Mouse (Mus musculus) forebrain, embryonic 12.5 days (tissue): Measurements from ENCODE around the gene Sectm1a. TPM values are rescaled to one million over a fixed set of nuclear protein-coding genes. Genes with fewer than 3 reads are reported as not detected.
"Not testable (repeated sequence)": the region's sequence is repeated elsewhere in the genome, so short reads cannot be mapped to it uniquely, and the experiment has no call there.

Source experiments
- ATAC-seq: fragments of 200-750 bp; cut with Nextera tagmentation; 2 replicates; pipeline ENCODE4 v1.8.0; 2017; ENCODE audit warnings: moderate TSS enrichment; ENCODE audit not compliant: low FRiP score
- H3K27ac ChIP-seq: fragments of 300-500 bp; sonication (generic); 2 replicates; pipeline ENCODE4 v1.5.1; 2016; ENCODE audit warnings: mild to moderate bottlenecking
- H3K27me3 ChIP-seq: fragments of 300-500 bp; sonication (generic); 2 replicates; pipeline ENCODE4 v1.6.1; 2016; ENCODE audit warnings: mild to moderate bottlenecking
- H3K36me3 ChIP-seq: fragments of 300-500 bp; sonication (generic); replicated peaks from 2 replicates; pipeline ENCODE4 v1.6.1; 2016; ENCODE audit warnings: mild to moderate bottlenecking
- H3K4me1 ChIP-seq: fragments of 300-500 bp; sonication (generic); 2 replicates; pipeline ENCODE4 v1.6.1; 2016
- H3K4me2 ChIP-seq: fragments of 300-500 bp; sonication (generic); 2 replicates; pipeline ENCODE4 v1.6.1; 2016; ENCODE audit warnings: mild to moderate bottlenecking, moderate library complexity
- H3K4me3 ChIP-seq: fragments of 300-500 bp; sonication (generic); replicated peaks from 2 replicates; pipeline ENCODE4 v1.5.1; 2016; ENCODE audit warnings: mild to moderate bottlenecking
- H3K9ac ChIP-seq: fragments of 300-500 bp; sonication (generic); 2 replicates; pipeline ENCODE4 v1.6.1; 2016; ENCODE audit warnings: mild to moderate bottlenecking
- H3K9me3 ChIP-seq: fragments of 300-500 bp; sonication (generic); 2 replicates; pipeline ENCODE4 v1.6.1; 2016
- WGBS: fragments of 180-500 bp; shearing (Covaris S2); methylation state at CpG from one replicate; pipeline ENCODE4 v1.1.7; 2016; 5-methylcytosine and 5-hydroxymethylcytosine counted together
- polyA plus RNA-seq: library from polyadenylated mRNA; unstranded; fragments of >200 nt; fragmentation: Nextera tagmentation; extraction: Ambion mirVana; gene quantifications from 2 replicates; pipeline ENCODE4 v1.2.1, GENCODE M21; 2016

Sectm1a gene
- polyA plus RNA-seq, 1 experiment from 2014 or later = not detected

DNA sequence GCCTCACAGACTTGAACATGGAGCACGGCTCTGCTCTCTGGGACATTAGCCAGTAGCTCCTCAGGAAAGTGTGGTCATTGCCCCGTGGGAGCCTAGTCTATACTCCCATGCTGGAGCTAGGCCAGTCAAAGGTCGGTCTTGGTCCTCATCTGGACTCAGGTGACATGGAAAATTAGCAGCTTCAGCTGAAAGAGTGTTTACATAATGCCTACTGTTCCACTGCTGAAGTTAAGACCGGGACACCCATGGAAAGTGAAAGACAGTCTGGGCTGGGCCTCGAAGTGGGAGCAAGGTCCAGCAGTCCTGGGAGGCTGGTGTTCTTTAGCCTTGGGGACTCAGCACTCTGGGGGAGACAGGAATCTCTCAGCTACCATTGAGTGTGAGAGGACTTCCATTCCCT, 22.9 kb downstream of the Sectm1a start:
- no peaks in the 10 kb centered on the region for H3K36me3 ChIP-seq
- no peaks in the 10 kb centered on the region for H3K9me3 ChIP-seq
- H3K27ac ChIP-seq = no peak overlapping the region
- no peak overlapping the region for H3K4me3 ChIP-seq
- ATAC-seq = no peak
- H3K27me3 ChIP-seq = 0 out of 2 replicates have a peak, but pooled peaks cover 5% of the 10 kb centered on the region
- H3K4me1 ChIP-seq = no peaks in the 10 kb centered on the region
- no peak overlapping the region for H3K4me2 ChIP-seq
- H3K9ac ChIP-seq = no peak overlapping the region
- 74% methylated on average over 5 of the region's 5 CpGs for WGBS

DNA sequence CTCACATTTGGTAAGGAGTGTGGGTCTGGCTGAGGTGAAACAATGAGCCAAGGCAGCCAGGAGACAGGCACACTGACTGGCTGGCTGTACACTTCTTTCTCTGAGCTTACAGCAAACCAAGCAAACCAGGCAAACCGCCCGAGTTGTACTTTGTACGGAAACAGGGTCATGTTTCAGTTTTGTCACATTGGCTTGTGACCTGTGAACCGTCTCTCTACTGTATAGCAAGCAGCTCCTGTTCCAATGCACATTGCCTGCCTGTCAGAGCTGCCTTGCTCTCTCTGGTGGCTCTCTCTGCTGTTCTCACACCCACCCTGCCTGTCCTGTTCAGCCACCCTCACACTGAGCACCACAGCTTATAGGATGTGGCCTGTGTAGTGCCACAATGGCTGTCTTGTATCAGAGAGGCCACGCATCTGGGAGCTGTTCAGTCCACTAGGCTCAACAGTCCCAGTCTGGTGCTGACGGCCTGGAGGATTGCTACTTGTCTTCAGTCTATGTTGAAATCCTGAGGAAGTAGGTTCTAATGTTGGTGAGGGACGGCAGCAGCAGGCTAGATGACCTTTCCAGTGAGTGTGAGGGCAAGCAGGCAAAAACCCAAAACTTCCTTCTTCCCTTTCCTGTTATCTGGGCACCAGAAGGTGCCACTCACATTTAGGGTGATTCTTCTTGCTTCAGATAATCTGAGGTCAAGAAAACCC, 24.3 kb downstream of the Sectm1a start:
- no peak overlapping the region for H3K9ac ChIP-seq

DNA sequence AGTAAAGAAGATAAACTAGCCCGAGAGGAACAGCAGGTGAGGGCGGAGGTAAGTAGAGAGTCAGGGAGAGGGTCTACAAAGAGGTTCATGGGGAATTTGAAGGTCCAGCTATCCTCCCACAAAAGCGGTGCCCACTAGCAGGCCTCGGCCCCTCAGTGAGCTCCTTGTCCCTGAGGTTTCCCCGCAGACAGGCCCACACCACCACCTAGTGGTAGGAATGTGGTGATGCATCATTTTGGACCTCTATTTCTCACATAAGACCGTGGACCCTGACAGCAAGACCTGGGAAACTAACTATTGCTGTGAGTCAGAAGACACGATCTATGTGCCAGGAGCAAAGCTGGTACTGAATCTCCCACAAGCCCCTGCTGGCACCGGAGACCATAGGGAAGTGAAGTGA, 27.5 kb downstream of the Sectm1a start:
- Histone ChIP-seq H3K27me3 (0 out of 2 replicates have a peak, but pooled peaks cover 5% of the 10 kb centered on the region), H3K4me3 (no peak overlapping the region), H3K4me2 (no peak overlapping the region), H3K9ac (no peak overlapping the region), H3K4me1 (no peaks in the 10 kb centered on the region), H3K27ac (no peak overlapping the region), H3K9me3 (no peaks in the 10 kb centered on the region), H3K36me3 (no peaks in the 10 kb centered on the region)
- 17% methylated on average over 8 of the region's 8 CpGs for WGBS
- 0 out of 2 replicates have a peak, but pooled peaks have one; percentile 44 for ATAC-seq

More for the DNA sequence above, 24.3 kb downstream of the Sectm1a start:
- no peak overlapping the region for H3K4me2 ChIP-seq
- 0 out of 2 replicates have a peak, but pooled peaks cover 5% of the 10 kb centered on the region for H3K27me3 ChIP-seq
- no peak for ATAC-seq
- H3K4me3 ChIP-seq = no peak overlapping the region
- H3K9me3 ChIP-seq = no peaks in the 10 kb centered on the region
- no peak overlapping the region for H3K27ac ChIP-seq
- H3K36me3 ChIP-seq = no peaks in the 10 kb centered on the region
- H3K4me1 ChIP-seq = no peaks in the 10 kb centered on the region
- 77% methylated on average over 7 of the region's 7 CpGs for WGBS

DNA sequence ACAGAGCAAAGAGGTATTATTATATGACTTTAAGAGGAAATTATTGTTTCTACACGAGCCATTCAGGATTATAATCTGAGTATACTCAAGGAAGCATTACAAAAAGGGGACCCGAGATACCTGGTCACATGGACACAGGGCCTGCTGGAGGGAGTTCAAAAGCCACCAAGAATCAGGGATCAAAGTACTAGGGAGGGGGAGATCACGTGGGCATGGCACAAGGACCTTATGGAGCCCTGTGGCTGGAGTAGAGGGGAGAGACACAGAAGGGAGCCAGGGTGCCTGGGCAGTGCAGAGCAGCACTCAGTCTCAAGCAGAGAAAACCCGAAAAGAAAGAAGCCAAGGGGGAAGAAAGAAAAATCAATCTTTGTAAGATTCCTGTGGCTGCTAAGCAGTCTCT, 28.6 kb downstream of the Sectm1a start:
- Histone ChIP-seq H3K27me3 (0 out of 2 replicates have a peak, but pooled peaks cover 5% of the 10 kb centered on the region), H3K36me3 (no peaks in the 10 kb centered on the region)
- WGBS = 73% methylated on average over 4 of the region's 4 CpGs

DNA sequence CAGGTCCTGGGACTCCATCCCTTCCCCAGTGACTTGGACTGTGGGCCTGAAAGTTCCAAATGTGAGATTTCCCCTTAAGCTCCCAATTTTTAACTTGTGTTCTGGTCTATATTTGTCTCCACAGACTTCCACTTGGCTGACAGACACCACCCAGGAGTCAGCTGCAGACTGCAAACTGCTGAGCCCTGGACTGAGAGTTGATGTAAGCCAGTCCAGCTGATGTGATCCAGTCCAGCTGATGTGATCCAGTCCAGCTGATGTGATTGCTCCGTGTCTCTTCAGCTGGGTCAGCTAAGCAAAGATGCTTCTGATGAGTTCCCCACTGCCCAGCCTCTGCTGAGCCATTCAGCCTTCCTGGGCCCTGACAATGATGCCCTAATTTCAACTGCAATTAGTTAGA, 29.2 kb downstream of the Sectm1a start:
- Histone ChIP-seq H3K9me3 (no peaks in the 10 kb centered on the region), H3K36me3 (no peaks in the 10 kb centered on the region), H3K27ac (no peak overlapping the region), H3K27me3 (peaks cover 5% of the 10 kb centered on the region; the same call in 1 of the 2 replicates), H3K4me2 (no peak overlapping the region), H3K4me1 (no peaks in the 10 kb centered on the region), H3K9ac (no peak overlapping the region), H3K4me3 (no peak overlapping the region)
- whole genome bisulfite sequencing = 60% methylated on average over 1 of the region's 1 CpGs
- ATAC-seq = no peak

More for the DNA sequence above, 28.6 kb downstream of the Sectm1a start:
- H3K4me3 ChIP-seq = no peak overlapping the region
- ATAC-seq = no peak
- no peak overlapping the region for H3K9ac ChIP-seq
- H3K27ac ChIP-seq = no peak overlapping the region
- no peak overlapping the region for H3K4me2 ChIP-seq
- no peaks in the 10 kb centered on the region for H3K4me1 ChIP-seq
- no peaks in the 10 kb centered on the region for H3K9me3 ChIP-seq

DNA sequence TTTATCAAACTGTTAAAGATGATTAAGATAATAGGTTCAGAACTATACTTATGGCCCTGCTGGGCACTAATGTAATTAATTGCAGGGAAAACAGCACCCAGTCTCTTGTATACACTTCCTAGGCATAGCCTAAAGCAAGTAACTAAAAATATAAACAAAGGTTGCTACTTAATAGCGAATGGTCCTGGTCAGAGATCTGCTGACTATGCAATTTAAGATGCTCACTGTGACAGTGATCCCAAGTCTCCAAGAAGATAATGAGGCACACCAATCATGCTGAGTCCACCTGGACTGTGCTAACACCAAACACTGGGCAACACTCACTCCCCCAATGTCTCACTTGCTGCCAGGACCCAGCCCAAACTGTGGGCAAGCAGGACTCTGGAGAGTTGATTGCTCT, 31.2 kb downstream of the Sectm1a start:
- Histone ChIP-seq H3K4me1 (no peaks in the 10 kb centered on the region), H3K4me2 (no peak overlapping the region), H3K4me3 (no peak overlapping the region), H3K9me3 (no peaks in the 10 kb centered on the region), H3K27me3 (peaks cover 5% of the 10 kb centered on the region; the same call in 1 of the 2 replicates), H3K36me3 (no peaks in the 10 kb centered on the region), H3K27ac (no peak overlapping the region), H3K9ac (no peak overlapping the region)
- WGBS = 80% methylated on average over 1 of the region's 1 CpGs
- no peak for ATAC-seq

DNA sequence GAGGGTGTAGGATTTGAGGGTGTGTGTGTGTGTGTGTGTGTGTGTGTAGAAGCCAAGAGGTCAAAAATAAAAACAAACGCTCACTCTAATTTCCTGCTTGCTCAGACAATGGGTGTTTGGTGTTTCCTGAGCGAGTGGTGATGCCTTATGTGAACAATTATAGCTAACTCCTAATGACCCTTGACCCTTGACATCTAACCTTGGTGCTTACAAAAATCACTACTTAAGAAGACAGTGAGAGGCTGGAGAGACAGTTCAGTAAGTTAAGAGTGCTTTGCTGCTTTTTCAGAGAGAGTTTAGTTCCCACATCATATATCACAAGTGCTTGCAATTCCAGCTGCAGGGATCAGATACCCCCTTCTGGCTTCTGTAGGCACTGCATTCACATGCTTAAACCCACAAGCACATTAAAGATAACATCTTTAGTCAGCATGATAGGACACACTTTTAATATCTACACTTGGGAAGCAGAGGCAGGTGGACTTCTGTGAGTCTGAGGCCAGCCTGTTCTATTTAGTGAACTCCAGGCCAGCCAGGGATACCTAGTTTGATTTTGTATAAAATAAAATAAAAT, 33.1 kb downstream of the Sectm1a start:
- Histone ChIP-seq H3K9ac (no peak overlapping the region), H3K4me3 (no peak overlapping the region), H3K9me3 (no peaks in the 10 kb centered on the region), H3K27me3 (no peaks in the 10 kb centered on the region; the same call in none of the 2 replicates), H3K36me3 (no peaks in the 10 kb centered on the region), H3K4me1 (no peaks in the 10 kb centered on the region), H3K27ac (no peak overlapping the region), H3K4me2 (no peak overlapping the region)
- ATAC-seq = no peak
- WGBS = 70% methylated on average over 2 of the region's 2 CpGs

DNA sequence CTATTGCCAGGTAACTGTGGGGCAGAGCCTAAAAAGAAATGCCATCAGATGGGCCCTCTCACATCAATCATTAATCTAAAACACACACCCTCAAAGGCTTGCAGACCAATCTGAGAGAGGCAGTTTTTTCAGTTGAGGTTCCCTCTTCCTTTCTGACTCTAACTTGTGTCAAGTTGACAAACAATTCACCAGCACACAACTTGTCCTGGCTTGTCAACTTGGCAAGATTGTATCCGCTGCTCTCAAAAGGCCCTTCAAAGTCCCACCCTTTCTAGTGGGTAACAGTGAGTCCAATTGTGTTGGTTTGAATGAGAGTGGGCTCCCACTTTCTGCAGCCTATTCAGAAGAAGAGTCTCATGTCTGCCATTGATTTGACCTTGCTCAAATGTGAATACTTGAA, 35.7 kb downstream of the Sectm1a start:
- peaks cover 4% of the 10 kb centered on the region for H3K27me3 ChIP-seq
- H3K4me2 ChIP-seq = no peak overlapping the region
- no peak overlapping the region for H3K27ac ChIP-seq
- H3K36me3 ChIP-seq = no peaks in the 10 kb centered on the region
- no peak overlapping the region for H3K9ac ChIP-seq
- no peak for ATAC-seq
- no peaks in the 10 kb centered on the region for H3K9me3 ChIP-seq
- WGBS = 57% methylated on average over 1 of the region's 1 CpGs
- no peaks in the 10 kb centered on the region for H3K4me1 ChIP-seq
- no peak overlapping the region for H3K4me3 ChIP-seq

DNA sequence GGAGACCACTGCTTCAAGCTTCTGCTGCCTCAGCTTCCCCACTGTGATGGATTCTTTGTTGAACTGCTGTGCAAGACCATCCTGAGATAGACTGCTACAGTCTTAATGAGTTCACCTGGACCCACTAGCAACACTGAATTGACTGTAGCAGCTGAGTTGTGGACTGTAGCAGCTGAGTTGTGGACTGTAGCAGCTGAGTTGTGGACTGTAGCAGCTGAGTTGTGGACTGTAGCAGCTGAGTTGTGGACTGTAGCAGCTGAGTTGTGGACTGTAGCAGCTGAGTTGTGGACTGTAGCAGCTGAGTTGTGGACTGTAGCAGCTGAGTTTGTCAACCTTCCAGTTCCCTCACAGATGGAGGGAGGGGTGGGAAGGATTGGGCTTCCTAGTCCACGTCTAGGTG, 38.0 kb downstream of the Sectm1a start:
- H3K27me3 ChIP-seq, H3K4me3 ChIP-seq, H3K36me3 ChIP-seq, H3K9me3 ChIP-seq, H3K4me2 ChIP-seq, H3K4me1 ChIP-seq, H3K27ac ChIP-seq, ATAC-seq, H3K9ac ChIP-seq: not testable (repeated sequence)
- 71% methylated on average over 1 of the region's 1 CpGs for WGBS

DNA sequence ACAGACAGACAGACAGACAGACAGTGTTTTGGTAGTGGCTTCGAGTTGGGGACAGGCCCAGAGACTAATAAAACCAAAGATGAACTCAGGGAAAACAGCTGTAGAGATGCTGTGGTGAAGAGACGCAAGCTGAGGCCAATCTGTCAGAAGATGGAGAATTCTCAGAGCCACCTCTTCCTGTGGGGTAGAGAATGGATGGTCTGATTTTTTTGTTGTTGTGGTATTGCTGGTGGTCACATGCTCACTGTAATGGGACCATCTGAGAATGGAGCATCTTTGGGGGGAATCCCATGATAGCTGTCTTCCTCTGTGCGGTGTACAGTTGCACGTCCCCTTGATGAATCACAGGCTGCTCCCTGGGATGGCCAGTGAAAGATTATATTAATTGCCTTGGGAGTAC, 38.5 kb downstream of the Sectm1a start:
- H3K4me1 ChIP-seq = no peaks in the 10 kb centered on the region
- no peak for ATAC-seq
- peaks cover 4% of the 10 kb centered on the region for H3K27me3 ChIP-seq
- no peak overlapping the region for H3K9ac ChIP-seq
- H3K27ac ChIP-seq = no peak overlapping the region
- H3K9me3 ChIP-seq = no peaks in the 10 kb centered on the region
- no peak overlapping the region for H3K4me3 ChIP-seq
- H3K36me3 ChIP-seq = no peaks in the 10 kb centered on the region
- no peak overlapping the region for H3K4me2 ChIP-seq
- WGBS = 77% methylated on average over 4 of the region's 4 CpGs

DNA sequence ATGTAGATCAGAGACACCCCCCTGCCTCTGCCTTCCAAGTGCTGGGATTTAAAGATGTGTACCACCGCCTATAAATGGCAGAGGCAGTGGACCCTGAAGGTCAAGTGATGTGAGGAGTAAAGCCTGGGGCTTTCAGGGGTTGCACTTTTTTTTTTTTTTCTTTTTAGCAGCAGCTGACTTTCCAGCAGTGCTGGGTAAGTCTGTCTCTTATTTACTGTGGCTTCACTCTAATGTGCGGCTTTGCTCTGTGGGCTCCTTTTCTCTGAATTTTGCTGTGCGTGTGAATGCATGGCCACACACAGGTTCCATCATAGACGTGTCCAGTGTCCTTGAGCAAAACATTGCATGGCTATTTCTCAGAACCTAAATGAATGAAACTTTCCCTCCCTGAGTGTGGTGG, 39.4 kb downstream of the Sectm1a start:
- no peak for ATAC-seq
- Histone ChIP-seq H3K4me3 (no peak overlapping the region), H3K27me3 (peaks cover 4% of the 10 kb centered on the region; the same call in 1 of the 2 replicates), H3K9me3 (no peaks in the 10 kb centered on the region), H3K27ac (no peak overlapping the region), H3K4me1 (no peaks in the 10 kb centered on the region), H3K4me2 (no peak overlapping the region), H3K36me3 (no peaks in the 10 kb centered on the region), H3K9ac (no peak overlapping the region)
- 67% methylated on average over 4 of the region's 4 CpGs for WGBS

DNA sequence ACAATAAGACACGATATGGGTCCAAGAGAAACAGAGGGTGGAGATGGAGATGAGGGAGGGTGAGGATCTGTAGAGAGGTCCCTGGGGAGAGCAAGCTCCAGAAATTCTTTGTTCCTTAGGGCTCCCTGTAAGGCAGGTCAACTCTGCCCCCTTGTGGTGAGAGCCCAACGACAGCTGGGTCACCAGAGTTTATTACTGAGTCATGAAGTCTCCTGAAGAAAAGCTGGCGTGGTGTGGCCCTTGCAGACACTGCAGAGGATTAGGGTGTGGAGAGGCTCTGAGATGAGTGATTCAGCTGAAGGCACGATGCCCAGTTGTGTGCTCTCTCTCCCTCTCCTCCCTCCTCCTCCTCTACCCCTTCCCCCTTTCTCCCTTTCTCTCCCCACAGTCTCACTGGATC, 39.8 kb downstream of the Sectm1a start:
- 3% methylated on average over 4 of the region's 4 CpGs for WGBS

DNA sequence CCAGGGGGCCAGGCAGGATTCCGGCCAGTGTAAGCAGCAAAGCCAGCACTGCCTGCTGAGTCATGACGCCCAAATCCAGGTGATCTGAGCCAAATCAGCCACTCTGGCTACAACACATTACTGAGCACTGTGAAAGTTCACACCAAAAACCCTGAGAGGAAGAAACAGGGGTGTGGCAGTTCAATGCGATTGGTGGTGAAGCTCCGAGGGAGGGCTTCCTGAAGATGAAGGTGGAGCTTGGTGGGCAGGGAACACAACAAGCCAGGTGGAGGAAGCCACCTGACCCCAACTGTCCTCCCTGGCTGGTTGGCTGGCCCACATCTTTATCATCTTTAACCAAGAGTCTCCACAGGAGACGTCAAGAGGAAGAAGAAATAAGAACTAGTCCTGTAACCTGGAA, 41.7 kb downstream of the Sectm1a start, which contains the start of gene Cd7:
Cd7 (minus strand) TSS at position 117 of the 400 bp plus-strand sequence.
- Histone ChIP-seq H3K4me3 (no peak within 1 kb of the TSS), H3K27ac (no peak within 1 kb of the TSS), H3K9me3 (no peaks in the 10 kb centered on the region), H3K27me3 (peaks cover 9% of the 10 kb centered on the region), H3K4me1 (no peaks in the 10 kb centered on the region), H3K9ac (no peak within 1 kb of the TSS), H3K4me2 (no peak within 1 kb of the TSS), H3K36me3 (no peaks in the 10 kb centered on the region)
- ATAC-seq = no peak
- WGBS = 81% methylated on average over 5 of the region's 5 CpGs

More for the DNA sequence above, 39.8 kb downstream of the Sectm1a start:
- ATAC-seq = 0 out of 2 replicates have a peak, but pooled peaks have one; percentile 41
- Histone ChIP-seq H3K27me3 (peaks cover 6% of the 10 kb centered on the region), H3K4me3 (no peak overlapping the region), H3K9me3 (no peaks in the 10 kb centered on the region), H3K4me1 (no peaks in the 10 kb centered on the region), H3K4me2 (no peak overlapping the region), H3K9ac (no peak overlapping the region), H3K36me3 (no peaks in the 10 kb centered on the region), H3K27ac (no peak overlapping the region)
